Mouse (Mus musculus): ENCODE measurements around the gene Cdc42se1. TPM values are rescaled to one million over a fixed set of nuclear protein-coding genes. Genes with fewer than 3 reads are reported as not detected.

Gene Cdc42se1
- polyA plus RNA-seq, 1 experiment: 147 TPM

DNA sequence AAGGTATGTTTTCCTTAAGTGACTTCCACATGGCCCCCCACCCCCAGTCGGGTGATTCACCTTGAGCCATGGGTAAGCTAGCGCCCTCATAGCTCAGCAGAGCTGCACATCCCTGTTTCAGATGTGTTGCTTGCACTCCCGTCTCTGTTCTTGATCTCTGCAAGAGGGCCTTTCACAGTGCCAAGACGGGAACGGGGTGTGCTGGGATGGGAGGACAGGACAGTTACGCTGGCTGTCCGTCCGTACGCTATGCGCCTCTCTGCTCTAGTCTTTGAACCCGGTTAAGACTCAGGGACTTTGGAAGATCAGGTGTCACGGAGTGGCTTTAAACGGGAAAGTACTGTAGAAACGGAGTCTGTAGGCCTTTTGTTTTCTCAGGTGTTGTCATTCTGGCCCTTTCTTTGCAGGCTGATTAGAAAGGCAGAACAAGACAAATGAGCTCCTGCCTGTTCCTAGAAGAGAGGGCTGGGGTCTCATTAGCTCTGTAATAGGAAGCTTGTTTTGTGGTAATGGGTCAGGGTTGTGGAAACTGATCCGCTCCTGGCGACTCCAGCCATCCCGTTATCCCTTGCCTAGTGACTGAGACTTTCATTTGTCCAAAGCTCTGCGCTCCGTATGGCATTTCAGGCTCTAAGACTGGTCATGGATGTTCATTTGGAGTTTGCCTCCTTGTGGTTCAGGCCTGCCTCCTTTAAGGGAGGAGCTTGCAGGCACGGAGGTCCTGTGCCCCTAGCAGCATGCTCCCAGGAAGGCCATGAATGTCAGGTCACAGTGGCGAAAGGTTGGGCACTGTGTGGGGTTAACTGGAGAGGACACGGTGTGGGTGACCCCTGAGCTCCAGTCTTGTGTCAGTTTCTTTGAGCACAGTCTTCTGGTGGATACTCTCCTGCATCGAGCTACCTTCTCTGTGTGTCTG, 7.1 kb downstream of the Cdc42se1 start:
- TF ChIP-seq GATA1 (IDR thresholded peaks at IDR 0.05; ENCODE audit: low read length): no peak

DNA sequence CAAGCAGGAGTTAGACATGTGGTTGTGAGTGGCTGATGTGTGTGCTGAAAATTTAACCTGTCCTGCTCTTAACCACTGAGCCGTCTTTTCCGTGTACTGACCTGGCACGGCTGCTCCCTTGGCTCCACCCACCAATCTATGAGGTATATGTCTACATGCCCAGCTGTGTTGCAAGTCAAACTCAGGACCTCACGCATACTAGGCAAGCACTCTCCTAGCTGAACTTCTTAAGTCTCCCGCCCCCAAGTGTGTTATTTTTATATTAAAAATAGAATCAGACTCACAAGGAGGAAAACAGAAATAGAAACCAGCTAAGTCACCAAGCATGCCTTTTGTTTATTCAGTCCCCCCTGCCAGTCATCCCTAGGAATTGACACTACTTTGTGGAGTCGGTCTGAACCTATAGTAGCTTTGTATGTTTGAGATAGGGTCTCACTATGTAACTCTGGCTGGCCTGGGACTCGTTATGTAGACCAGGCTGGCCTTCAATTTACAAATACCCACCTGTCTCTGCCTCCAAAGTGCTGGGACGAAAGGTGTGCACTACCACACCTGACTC, 9.1 kb downstream of the Cdc42se1 start:
- no peak for TF ChIP-seq GATA1 (IDR thresholded peaks at IDR 0.05; ENCODE audit: low read length)

DNA sequence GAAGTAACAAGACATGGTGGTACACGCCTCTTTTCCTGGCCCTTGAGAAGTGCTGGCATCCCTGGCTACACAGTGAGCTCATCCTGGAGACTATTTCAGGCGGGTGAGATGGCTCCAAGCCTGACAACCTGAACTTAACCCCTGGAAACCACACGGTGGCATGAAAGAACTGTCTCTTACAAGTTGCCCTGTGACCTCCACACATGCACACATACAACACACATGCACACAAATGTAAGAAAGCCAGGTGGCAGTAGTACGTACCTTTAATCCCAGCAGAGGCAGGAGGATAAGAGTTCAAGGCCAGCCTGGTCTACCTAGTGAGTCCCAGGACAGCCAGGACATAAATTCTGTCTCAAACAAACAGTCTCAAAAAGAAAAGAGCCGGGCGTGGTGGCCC, 10.5 kb downstream of the Cdc42se1 start:
- TF ChIP-seq GATA1 (IDR thresholded peaks at IDR 0.05; ENCODE audit: low read length): no peak

DNA sequence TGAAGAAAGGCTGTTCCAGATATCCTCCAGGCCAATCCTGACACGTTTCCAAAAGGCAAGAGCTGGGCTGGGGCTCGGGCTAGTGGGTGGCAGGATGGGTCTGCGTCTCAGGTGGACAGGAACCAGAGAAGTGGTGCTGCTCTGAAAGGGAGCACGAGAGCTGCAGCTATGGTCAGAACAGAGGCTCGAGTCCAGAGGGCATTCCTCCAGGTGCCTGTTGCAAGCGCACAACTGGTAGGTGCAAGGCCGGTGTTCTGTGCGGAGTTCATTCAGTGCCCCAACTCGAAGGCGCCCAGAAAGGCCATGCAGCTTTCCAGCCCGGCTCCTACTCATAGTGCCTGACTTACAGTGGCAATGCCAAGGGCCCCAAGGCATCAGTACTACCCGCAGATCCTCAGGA, 11.4 kb downstream of the Cdc42se1 start:
- TF ChIP-seq GATA1 (IDR thresholded peaks at IDR 0.05; ENCODE audit: low read length): no peak

DNA sequence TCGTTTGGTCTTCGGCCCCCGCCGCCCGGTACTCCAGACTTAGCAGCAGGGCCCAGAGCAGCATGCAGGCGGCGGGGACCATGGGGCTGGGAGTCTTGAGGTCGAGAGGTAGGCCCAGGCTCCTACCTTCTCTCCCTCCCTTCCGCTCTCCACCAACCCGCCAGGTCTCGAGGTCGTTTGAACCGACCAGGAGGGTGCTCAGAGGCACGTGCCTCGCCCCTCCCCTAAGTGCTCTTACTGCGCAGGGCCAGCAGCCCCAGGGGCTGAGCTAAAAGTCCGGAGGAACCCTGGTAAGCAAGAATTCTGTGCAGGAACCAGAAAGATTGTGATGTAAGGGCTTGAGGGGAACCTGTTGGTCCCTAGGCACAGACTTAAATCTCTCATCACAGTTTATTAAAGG, 12.4 kb downstream of the Cdc42se1 start:
- TF ChIP-seq GATA1 (IDR thresholded peaks at IDR 0.05; ENCODE audit: low read length): no peak

DNA sequence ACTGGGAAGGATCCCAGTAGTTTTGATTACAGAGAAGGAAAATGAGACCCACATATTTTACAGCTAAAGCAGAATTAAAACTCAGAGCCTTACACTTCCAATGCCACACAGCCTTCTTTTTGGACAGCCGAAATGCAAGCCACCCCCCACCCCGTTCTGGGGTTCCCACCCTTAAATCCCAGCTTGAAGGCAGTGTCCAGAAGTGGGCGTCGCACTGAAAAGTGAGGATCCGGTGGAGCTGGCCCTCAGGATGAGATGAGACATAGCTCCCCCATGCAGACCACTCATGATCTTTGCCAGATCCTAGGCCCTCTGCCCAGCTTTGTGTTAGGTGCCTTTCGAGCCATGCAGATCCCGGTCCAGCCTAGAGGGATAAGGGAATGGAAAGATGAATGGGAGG, 13.0 kb downstream of the Cdc42se1 start, which contains the start of gene Gm128:
TSS of gene Gm128 (minus strand) at position 101 of the 400 bp plus-strand sequence.
- TF ChIP-seq GATA1 (IDR thresholded peaks at IDR 0.05; ENCODE audit: low read length): no peak

DNA sequence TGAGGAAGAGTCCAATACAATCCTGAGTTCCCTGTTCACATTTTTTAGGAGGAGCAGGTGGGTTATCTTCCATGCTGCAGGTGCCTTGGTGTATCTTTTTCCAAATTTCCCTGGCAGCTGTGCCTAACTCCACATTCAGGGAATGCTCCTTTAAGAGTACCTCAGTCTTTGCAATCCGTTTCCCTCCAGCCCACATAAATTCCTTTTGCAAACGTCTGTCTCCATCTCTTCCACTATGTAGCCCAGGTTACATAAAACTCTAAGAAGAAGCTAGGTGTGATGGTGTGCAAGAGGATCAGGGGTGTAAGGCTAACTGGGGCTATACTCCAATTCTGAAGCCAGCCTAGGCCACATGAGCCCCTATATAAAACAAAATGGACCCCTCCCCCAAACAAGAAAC, 14.6 kb downstream of the Cdc42se1 start:
- no peak for TF ChIP-seq GATA1 (IDR thresholded peaks at IDR 0.05; ENCODE audit: low read length)

DNA sequence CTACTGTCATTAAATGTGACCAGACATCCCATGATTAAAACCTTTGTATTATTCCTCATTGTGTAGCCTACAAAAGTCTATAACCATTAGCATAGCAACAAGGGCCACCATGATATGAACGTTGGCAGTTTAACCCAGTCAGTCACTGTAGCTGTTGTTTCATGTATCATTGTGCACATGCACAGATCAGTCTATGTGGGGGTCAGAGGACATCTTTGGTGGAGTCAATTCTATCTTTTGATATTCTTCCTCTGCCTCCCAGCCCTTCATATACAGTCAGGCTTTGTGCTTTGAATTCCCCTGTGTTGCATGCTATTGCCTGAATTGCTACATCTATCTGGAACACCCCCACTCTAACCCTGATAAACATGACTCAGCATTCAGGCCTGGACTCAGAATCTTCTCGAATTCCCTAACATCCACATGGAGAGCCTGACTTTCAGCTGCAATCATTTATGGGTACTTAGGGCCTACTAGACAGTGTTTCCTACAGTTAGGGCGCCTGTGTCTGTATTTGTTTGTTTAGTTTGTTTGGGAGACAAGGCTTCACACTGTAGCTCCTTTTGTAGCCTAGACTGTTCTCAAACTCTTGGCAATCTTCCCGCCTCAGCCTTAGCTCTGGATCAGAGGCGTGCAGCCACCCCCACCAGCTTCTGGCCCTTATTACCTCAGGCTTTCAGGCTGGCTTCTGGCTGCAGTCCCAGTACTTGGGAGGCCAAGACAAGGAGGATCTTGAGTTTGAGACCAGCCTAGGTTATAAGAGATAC, 18.1 kb downstream of the Cdc42se1 start:
- TF ChIP-seq GATA1 (IDR thresholded peaks at IDR 0.05; ENCODE audit: low read length): no peak

DNA sequence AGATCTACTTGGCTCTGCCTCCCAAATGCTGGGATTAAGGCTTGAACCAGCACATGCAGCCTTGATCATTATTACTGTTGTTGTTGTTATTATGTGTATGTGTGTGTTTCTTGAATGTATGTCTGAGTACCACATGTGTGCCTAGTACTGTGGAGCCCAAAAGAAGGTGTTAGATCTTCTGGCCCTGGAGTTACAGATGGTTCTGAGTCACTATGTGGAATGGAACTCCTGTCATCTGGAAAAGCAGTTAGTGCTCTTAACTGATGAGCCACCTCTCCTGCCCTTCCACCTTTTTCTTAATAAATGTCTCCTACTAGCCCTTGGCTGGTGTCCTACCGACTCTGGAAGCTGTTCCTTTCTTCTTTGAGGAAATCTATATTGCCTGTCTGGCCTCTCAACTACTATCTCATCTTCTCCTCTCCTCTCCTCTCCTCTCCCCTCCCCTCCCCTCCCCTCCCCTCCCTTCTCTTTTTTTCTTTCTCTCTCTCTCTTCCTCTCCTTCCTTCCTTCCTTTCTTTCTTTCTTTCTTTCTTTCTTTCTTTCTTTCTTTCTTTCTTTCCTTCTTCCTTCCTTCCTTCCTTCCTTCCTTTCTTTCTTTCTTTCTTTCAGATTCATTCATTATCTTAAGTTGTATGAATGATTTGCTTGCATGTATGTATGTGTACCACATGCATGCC, 19.3 kb downstream of the Cdc42se1 start:
- no peak for TF ChIP-seq GATA1 (IDR thresholded peaks at IDR 0.05; ENCODE audit: low read length)

DNA sequence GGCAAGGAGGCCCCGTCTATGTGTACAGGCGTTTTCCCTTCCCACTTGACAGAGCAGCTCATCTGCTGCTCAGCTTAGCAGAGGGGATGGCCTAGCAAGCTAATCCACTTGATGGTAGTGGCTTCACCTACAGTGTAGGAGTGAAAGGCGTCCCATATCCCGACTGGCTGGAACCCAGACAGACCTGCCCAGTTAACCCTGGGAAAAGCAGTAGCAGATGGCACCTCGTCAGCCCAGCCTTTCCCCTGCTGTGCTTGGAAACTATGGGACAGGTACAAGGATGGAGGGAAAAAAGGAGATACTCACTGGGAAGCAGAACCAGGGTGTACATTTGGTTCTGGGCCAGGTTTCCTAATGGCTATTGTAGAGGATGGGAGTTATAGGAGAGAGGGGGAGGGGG, 21.8 kb downstream of the Cdc42se1 start:
- no peak for TF ChIP-seq GATA1 (IDR thresholded peaks at IDR 0.05; ENCODE audit: low read length)

DNA sequence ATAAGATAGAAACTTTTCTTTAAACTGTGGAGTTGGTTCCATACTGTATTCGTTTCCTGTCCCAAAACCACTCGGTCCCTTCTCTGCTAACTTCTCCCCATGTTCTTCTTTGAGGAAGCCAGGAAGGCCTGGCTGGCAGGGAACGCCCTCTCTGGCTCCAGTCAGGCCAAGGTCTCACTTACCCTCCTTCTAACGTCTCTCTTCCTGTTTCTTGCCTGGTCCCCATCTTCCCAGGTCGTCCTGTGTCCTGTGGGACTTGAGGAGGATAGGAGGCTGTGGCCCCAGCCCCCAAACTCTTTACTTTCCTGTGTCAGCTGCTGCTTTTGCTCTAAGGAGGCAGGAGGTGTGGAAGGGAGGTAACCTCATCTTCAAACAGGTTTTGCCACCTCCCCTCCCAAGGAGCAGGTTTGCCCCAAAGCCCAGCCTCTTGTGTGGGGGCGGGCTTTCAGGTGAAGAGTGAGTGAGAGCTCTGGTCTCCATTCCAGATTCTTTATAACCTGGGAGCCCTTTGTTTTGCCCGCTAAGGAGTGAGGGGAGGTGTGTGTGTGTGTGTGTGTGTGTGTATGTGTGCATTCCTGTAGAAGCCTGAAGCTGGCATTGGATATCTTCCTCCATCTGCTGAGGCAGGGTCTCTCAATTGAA, 22.4 kb downstream of the Cdc42se1 start, which contains the start of gene Bnipl:
TSS of gene Bnipl (minus strand) at position 411 of the 642 bp plus-strand sequence.
- TF ChIP-seq GATA1 (IDR thresholded peaks at IDR 0.05; ENCODE audit: low read length): no peak

DNA sequence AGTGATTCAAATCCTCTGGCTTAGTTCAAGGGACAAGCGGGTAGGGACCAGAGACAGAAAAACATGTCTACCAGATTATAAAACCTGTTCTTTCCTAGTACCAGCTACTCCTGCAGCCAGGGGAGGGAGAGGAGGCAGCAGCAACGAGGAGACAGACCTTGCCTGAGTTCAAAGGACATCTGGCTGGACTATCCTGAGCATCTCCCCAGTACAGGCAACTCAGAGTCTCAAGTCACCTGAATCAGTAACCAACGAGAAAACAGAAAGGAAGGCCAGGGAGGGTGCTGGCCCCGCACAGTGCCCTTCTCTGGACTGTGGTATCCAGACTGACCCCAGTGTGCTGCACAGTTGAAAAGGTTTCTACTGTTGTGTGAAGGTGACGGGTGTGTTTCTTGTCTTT, 28.4 kb downstream of the Cdc42se1 start:
- TF ChIP-seq GATA1 (IDR thresholded peaks at IDR 0.05; ENCODE audit: low read length): no peak

DNA sequence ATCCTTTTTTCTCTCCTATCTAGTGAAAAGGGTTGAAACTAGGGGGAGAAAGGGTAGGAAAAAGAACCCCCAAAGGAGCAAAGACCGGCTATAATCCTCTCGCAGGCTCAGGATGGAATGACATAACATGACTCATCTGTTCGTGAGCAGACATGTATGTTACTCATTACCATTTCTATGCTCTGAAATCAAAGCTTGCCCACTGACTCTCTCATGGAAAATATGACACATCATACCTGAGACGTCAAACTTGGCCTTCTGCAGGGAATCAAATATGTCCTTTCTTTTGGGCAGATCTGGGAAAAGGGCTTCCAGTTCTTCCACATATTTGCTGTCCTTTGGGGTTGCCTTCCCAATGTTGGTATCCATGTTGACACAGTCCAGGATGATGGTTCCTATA, 33.4 kb downstream of the Cdc42se1 start:
- no peak for TF ChIP-seq GATA1 (IDR thresholded peaks at IDR 0.05; ENCODE audit: low read length)

DNA sequence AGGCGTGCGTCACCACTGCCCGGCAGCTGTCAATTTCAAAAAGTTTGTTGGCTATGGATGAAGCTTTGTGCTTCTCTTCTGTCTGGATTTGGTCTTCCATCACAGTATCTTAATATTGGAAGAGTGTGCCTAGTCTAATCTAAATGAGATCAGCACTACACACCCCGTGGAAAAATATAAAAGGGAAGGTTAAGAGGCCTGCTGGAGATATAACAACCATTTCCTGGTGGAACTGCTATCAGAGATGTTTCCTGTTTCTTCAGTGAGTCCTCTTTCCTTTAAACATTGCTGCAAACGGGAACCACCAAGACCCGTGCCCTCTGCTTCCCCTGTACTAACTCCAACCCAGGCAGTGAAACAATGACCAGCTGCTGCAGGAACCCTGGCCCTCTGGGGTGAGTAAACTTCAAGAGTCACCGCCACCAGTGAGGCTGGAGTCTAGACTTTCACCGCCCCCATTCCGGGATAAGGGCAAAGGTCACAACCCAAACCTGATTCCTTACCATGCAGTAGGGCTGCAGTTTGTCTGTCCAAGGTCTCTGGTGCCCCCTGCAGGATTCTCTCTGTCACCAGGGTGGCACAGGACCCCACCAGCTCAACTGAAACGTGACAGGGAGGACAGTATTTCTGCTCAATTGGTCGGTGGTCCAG, 34.7 kb downstream of the Cdc42se1 start:
- TF ChIP-seq GATA1 (IDR thresholded peaks at IDR 0.05; ENCODE audit: low read length): no peak

DNA sequence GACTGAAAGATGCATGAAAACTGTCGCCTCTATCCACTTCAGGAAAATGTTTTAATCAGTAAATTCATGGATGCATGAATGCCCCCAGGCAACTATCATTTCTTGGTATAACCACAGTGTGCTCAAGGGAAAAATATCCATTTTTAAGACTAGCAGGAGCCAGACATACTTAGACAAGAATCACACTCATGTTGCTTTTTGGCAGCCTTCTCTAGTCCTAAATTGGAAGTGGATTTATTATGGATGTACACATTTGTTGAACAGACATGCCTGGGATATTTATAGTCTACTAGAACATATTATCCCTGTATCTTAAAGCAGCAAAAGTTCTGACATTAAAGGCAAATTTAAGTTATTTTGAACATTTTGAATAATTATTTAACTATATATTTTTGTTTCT, 36.2 kb downstream of the Cdc42se1 start:
- no peak for TF ChIP-seq GATA1 (IDR thresholded peaks at IDR 0.05; ENCODE audit: low read length)
